Mouse (Mus musculus) heart, postnatal 0 days (tissue): Measurements from ENCODE around the gene Abca5.

ENCODE experiments used
- CTCF ChIP-seq: IDR thresholded peaks from 2 replicates; pipeline ENCODE4 v1.5.1; 2016; ENCODE audit warnings: antibody characterized with exemption, control low read depth, low read depth
- EP300 ChIP-seq: IDR thresholded peaks from 2 replicates; pipeline ENCODE4 v1.6.1; 2016; ENCODE audit warnings: antibody characterized with exemption, low read depth

DNA sequence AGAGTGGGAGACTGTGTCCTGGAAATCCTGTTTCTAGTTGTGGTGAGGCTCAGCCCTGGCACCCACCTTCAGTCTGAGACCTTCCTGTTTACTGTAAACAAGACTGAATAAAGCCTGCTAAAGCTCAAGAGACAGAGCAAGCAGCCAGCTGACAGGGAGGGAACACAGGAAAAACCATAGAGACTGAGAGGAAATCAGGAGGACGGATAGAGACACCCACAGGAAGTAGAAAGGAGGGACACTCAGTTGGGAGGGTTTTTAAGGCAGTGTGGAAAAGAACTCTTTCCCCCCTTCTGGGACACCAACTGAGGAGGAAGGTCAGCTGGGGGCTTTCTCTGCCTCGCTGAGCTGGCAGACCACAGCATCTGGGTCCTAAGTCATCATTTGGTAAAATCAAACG, 62.7 kb downstream of the Abca5 start:
- TF ChIP-seq EP300, result no peak
- no peak for TF ChIP-seq CTCF
